Mouse (Mus musculus) spleen, adult 2 months (tissue): ENCODE results near the gene St3gal5.

Experiments used
- CTCF ChIP-seq: fragments of 200-500 bp; IDR thresholded peaks from 2 replicates; pipeline ENCODE4 v1.5.1; 2011; ENCODE audit warnings: mild to moderate bottlenecking, inconsistent platforms; ENCODE audit not compliant: insufficient read depth, insufficient read length, insufficient replicate concordance; ENCODE audit errors: extremely low read depth
- POLR2A ChIP-seq: fragments of 200-500 bp; IDR thresholded peaks from 2 replicates; pipeline ENCODE4 v1.6.1; 2011; ENCODE audit warnings: low read depth, low read length, inconsistent platforms

- TF ChIP-seq POLR2A (no peak), CTCF (no peak)
Observed at GRCm38 (mm10) chr6:72203279-72203678, 105.9 kb downstream of the St3gal5 start.
